Mouse (Mus musculus) T-helper 1 cell (primary cell): ENCODE measurements around the gene P2ry12.

Experiments
- in situ Hi-C: fragments of 300-600 bp; cut with MboI, MseI; formaldehyde crosslinking; loops from one replicate; pipeline ENCODE4 v1.15.1; 2025; ENCODE audit warnings: high pct_unique_total_duplicates

P2ry12 gene

GRCm38 (mm10) chr3:59187336-59187735 is 75.3 kb downstream of the P2ry12 start:
- in situ Hi-C loops: no loop called here

GRCm38 (mm10) chr3:59185662-59186061 is 77.0 kb downstream of the P2ry12 start:
- in situ Hi-C loops: no loop called here

- in situ Hi-C loops: no loop called here
These were observed 80.5 kb downstream of the P2ry12 start for GRCm38 (mm10) chr3:59182129-59182528.

- in situ Hi-C loops: no loop called here
These were observed 81.5 kb downstream of the P2ry12 start for GRCm38 (mm10) chr3:59181134-59181533.

GRCm38 (mm10) chr3:59176871-59177270 is 85.8 kb downstream of the P2ry12 start:
- in situ Hi-C loops: loop anchor here (10.0 kb wide), 1 partner anchor 372 kb away; no protein-coding TSS in a partner anchor

GRCm38 (mm10) chr3:59175234-59175633 is 87.4 kb downstream of the P2ry12 start:
- in situ Hi-C loops: loop anchor here (10.0 kb wide), 1 partner anchor 370 kb away; no protein-coding TSS in a partner anchor

GRCm38 (mm10) chr3:59174426-59175154 is 88.1 kb downstream of the P2ry12 start:
- in situ Hi-C loops: loop anchor here (5.0 to 10.0 kb wide), 3 partner anchors 92 to 573 kb away; no protein-coding TSS in a partner anchor

GRCm38 (mm10) chr3:59169921-59170627 is 92.6 kb downstream of the P2ry12 start:
- in situ Hi-C loops: loop anchor here (5.0 to 10.0 kb wide), 3 partner anchors 88 to 577 kb away; no protein-coding TSS in a partner anchor

GRCm38 (mm10) chr3:59169215-59169614 is 93.5 kb downstream of the P2ry12 start:
- in situ Hi-C loops: no loop called here

GRCm38 (mm10) chr3:59168476-59168875 is 94.2 kb downstream of the P2ry12 start:
- in situ Hi-C loops: no loop called here

- in situ Hi-C loops: no loop called here
These were observed 95.1 kb downstream of the P2ry12 start for GRCm38 (mm10) chr3:59167417-59168054.
